Mouse (Mus musculus) kidney, adult 2 months (tissue): ENCODE data around the gene Zbtb18.

Experiments
- CTCF ChIP-seq: fragments of 200-500 bp; conservative IDR thresholded peaks from 2 replicates; pipeline ENCODE4 v1.5.1; 2011; ENCODE audit warnings: low read depth, mild to moderate bottlenecking, control low read depth, low read length, moderate library complexity, mixed read lengths; ENCODE audit not compliant: insufficient read depth, insufficient read length
- POLR2A ChIP-seq: fragments of 200-500 bp; IDR thresholded peaks from one replicate; pipeline ENCODE4 v1.6.1; 2011; ENCODE audit warnings: low read depth, low read length, control low read depth

- TF ChIP-seq CTCF: no peak
- no peak for TF ChIP-seq POLR2A
Measured at GRCm38 (mm10) chr1:177467150-177467549, 25.0 kb downstream of the Zbtb18 start.
